22 mouse cellular contexts compared by ENCODE assay signal in genomic region chr10:128048157-128048556, GRCm38 (mm10). TPM values are rescaled to one million over a fixed set of nuclear protein-coding genes. Genes with fewer than 3 reads are reported as not detected.
DNase-seq lines count a peak whose midpoint lies in the region; ATAC-seq lines count a peak whose summit lies in the region.
"Had no signal": no experiment of that assay in that cellular context is flagged by ENCODE, and none has a peak within 500 bp of the region (broad histone marks: within the 10 kb centered on the region; RNA-seq: fewer than 3 reads in every experiment).

No protein-coding gene starts in this region.

- H3K9ac ChIP-seq in midbrain, embryonic 11.5 days (ENCODE audit: low read length): no peak overlapping the region
- no peak overlapping the region for H3K9ac ChIP-seq in midbrain, embryonic 16.5 days (ENCODE audit: low read depth, low read length)

- no peak overlapping the region for H3K27ac ChIP-seq in midbrain, embryonic 11.5 days (ENCODE audit: low read depth, low read length)
- no peak overlapping the region for H3K27ac ChIP-seq in midbrain, embryonic 16.5 days (ENCODE audit: low read length)

- H3K27me3 ChIP-seq in midbrain, embryonic 11.5 days (ENCODE audit: control insufficient read depth, insufficient read depth, low read length): no peaks in the 10 kb centered on the region
- H3K27me3 ChIP-seq in midbrain, embryonic 16.5 days (ENCODE audit: control insufficient read depth, insufficient read depth, low read depth, low read length): no peaks in the 10 kb centered on the region
- H3K27me3 ChIP-seq: CH12.LX, Patski had no signal

- no peaks in the 10 kb centered on the region; the same call in none of the 2 replicates for H3K4me1 ChIP-seq in midbrain, embryonic 11.5 days (ENCODE audit: control insufficient read depth, insufficient read depth, low read length)
- H3K4me1 ChIP-seq in midbrain, embryonic 16.5 days (ENCODE audit: control insufficient read depth, insufficient read depth, low read length): no peaks in the 10 kb centered on the region

- 97% methylated on average over 8 of the region's 8 CpGs for WGBS in midbrain, embryonic 11.5 days
- WGBS in midbrain, embryonic 16.5 days: 96% methylated on average over 8 of the region's 8 CpGs

- no peaks in the 10 kb centered on the region for H3K9me3 ChIP-seq in midbrain, embryonic 11.5 days (ENCODE audit: control insufficient read depth, low read length)
- no peaks in the 10 kb centered on the region for H3K9me3 ChIP-seq in midbrain, embryonic 16.5 days (replicated peaks; ENCODE audit: control insufficient read depth, low read length, poor library complexity, severe bottlenecking)
- H3K9me3 ChIP-seq: G1E had no signal

- no peak overlapping the region for H3K4me3 ChIP-seq in midbrain, embryonic 11.5 days (ENCODE audit: low read depth, low read length)
- H3K4me3 ChIP-seq in midbrain, embryonic 16.5 days (ENCODE audit: low read depth, low read length): no peak overlapping the region

- DNase-seq in midbrain, embryonic 11.5 days (ENCODE audit: low spot score, missing footprints): peak; percentile 69
- peak; percentile 68 for DNase-seq in Muller cell, postnatal 12 days (ENCODE audit: inconsistent ontology term)
- DNase-seq in spleen, postnatal 14 days (ENCODE audit: low spot score in 2 of 2): no peak
- DNase-seq: adrenal gland, adult 2 months; adrenal gland, adult 8-10 months; adrenal gland, postnatal 10 days; adrenal gland, postnatal 14 days; adrenal gland, postnatal 25 days; adrenal gland, postnatal 36 days; B cell, adult 2 months; cerebellum, adult 11 months; cerebellum, adult 11-12 months; cerebellum, adult 18-20 months; cerebellum, adult 2 months had no signal

- ATAC-seq in midbrain, embryonic 11.5 days (ENCODE audit: low FRiP score): no peak
- ATAC-seq in midbrain, embryonic 16.5 days: no peak
- ATAC-seq: activated CD4-positive, CD25-positive, alpha-beta regulatory T cell, adult 4 months; CD4-positive, CD25-positive, alpha-beta regulatory T cell, adult 4 months; Patski had no signal

- no peak overlapping the region for H3K4me2 ChIP-seq in midbrain, embryonic 11.5 days
- no peak overlapping the region for H3K4me2 ChIP-seq in midbrain, embryonic 16.5 days (ENCODE audit: low read length)

- peaks cover 32% of the 10 kb centered on the region for H3K36me3 ChIP-seq in midbrain, embryonic 11.5 days (ENCODE audit: control insufficient read depth, insufficient read depth, low read length)
- H3K36me3 ChIP-seq in midbrain, embryonic 16.5 days (ENCODE audit: control insufficient read depth, insufficient read depth, low read length): peaks cover 33% of the 10 kb centered on the region

RNA-seq across cellular contexts. Expression of gene Ptges3, which starts 10.6 kb away (rescaled TPM):
- 686 and 692 TPM in 2 replicates for polyA plus RNA-seq in midbrain, embryonic 11.5 days (2014; fragmentation: Nextera tagmentation; extraction: Ambion mirVana)
- 387 and 407 TPM in 2 replicates for polyA plus RNA-seq in midbrain, embryonic 16.5 days (2015; fragmentation: Nextera tagmentation; extraction: Ambion mirVana)

RNA-seq across cellular contexts. Expression of gene Naca, which starts 12.8 kb away (rescaled TPM):
- 915 and 936 TPM in 2 replicates for polyA plus RNA-seq in midbrain, embryonic 11.5 days (2014; fragmentation: Nextera tagmentation; extraction: Ambion mirVana)
- polyA plus RNA-seq in midbrain, embryonic 16.5 days (2015; fragmentation: Nextera tagmentation; extraction: Ambion mirVana): 487 and 537 TPM in 2 replicates

RNA-seq across cellular contexts. Expression of gene Prim1, which starts 33.2 kb away (rescaled TPM):
- 106 and 107 TPM in 2 replicates for polyA plus RNA-seq in midbrain, embryonic 11.5 days (2014; fragmentation: Nextera tagmentation; extraction: Ambion mirVana)
- 37.4 and 40.1 TPM in 2 replicates for polyA plus RNA-seq in midbrain, embryonic 16.5 days (2015; fragmentation: Nextera tagmentation; extraction: Ambion mirVana)

RNA-seq across cellular contexts. Expression of gene Atp5b, which starts 34.9 kb away (rescaled TPM):
- polyA plus RNA-seq in midbrain, embryonic 11.5 days (2014; fragmentation: Nextera tagmentation; extraction: Ambion mirVana): 2,316 and 2,383 TPM in 2 replicates
- 2,034 and 2,090 TPM in 2 replicates for polyA plus RNA-seq in midbrain, embryonic 16.5 days (2015; fragmentation: Nextera tagmentation; extraction: Ambion mirVana)

RNA-seq across cellular contexts. Expression of gene Hsd17b6, which starts 40.7 kb away (rescaled TPM):
- polyA plus RNA-seq in midbrain, embryonic 11.5 days (2014; fragmentation: Nextera tagmentation; extraction: Ambion mirVana): not detected in 2 replicates
- polyA plus RNA-seq in midbrain, embryonic 16.5 days (2015; fragmentation: Nextera tagmentation; extraction: Ambion mirVana): not detected in 2 replicates
- polyA plus RNA-seq: activated CD4-positive, CD25-positive, alpha-beta regulatory T cell, adult 4 months; adrenal gland, adult 2 months; brain, embryonic 14.5 days; C2C12; CD4-positive, CD25-positive, alpha-beta regulatory T cell, adult 4 months; cerebellum, adult 2 months; G1E; Patski had no signal

Comparison
In these comparisons a context has a peak if more than half of its experiments do, and no peak if none do; other contexts are left out.
1. DNase-seq: peak in midbrain, embryonic 11.5 days (single experiment) and Muller cell, postnatal 12 days (single experiment); none in spleen, postnatal 14 days (0 of 2).